Mouse (Mus musculus) embryonic fibroblast, embryonic 13.5 days (primary cell): Measurements from ENCODE around the gene Mst1r. TPM values are rescaled to one million over a fixed set of nuclear protein-coding genes. Genes with fewer than 3 reads are reported as not detected.

Experiments
- H3K27ac ChIP-seq: 2 replicates; pipeline ENCODE4 v1.5.1; 2012; ENCODE audit warnings: low read length, control low read depth, inconsistent platforms; ENCODE audit not compliant: insufficient read depth
- H3K4me1 ChIP-seq: 2 replicates; pipeline ENCODE4 v1.6.1; 2011; ENCODE audit warnings: low read length; ENCODE audit not compliant: control insufficient read depth, insufficient read depth
- H3K4me3 ChIP-seq: 2 replicates; pipeline ENCODE4 v1.5.1; 2011; ENCODE audit warnings: mild to moderate bottlenecking, control low read depth, low read length; ENCODE audit not compliant: insufficient read depth
- CTCF ChIP-seq: IDR thresholded peaks from 2 replicates; pipeline ENCODE4 v1.5.1; 2011; ENCODE audit warnings: mild to moderate bottlenecking, control low read depth, low read length, moderate library complexity, borderline replicate concordance; ENCODE audit not compliant: insufficient read depth
- POLR2A ChIP-seq: IDR thresholded peaks from 2 replicates; pipeline ENCODE4 v1.6.1; 2011; ENCODE audit warnings: low read depth, mild to moderate bottlenecking, control low read depth, low read length, moderate library complexity
- polyA plus RNA-seq: library from polyadenylated mRNA; stranded (reverse); fragments of >200 nt; gene quantifications from 2 replicates; pipeline ENCODE4 v1.2.4, GENCODE M21; 2011; ENCODE audit warnings: low read depth; ENCODE audit not compliant: missing spikeins, insufficient read length

The Mst1r gene
- polyA plus RNA-seq, 1 experiment, result 0.61 TPM

DNA sequence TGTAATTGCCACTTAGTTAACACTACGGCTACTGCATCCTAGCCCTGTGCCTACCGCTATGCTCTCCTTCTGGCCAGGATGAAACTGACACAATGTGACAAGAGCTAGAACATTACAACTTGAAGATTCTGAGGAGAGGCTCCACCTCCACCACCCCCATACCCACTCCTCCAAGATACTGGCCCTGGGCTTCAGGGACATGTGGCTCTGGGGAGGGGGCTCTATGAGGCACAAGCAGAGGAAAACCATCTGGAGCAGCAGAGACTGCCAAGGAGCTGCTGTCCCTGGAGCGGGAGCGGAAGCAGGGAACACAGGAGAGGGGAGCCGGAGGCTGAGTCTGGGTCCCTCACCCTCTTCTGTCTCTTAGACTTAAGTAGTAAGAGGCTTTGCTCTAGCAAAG lies 21.1 kb downstream of the Mst1r start:
- no peak overlapping the region for H3K4me3 ChIP-seq
- H3K27ac ChIP-seq, result no peak overlapping the region
- TF ChIP-seq POLR2A (no peak), CTCF (no peak)
- no peaks in the 10 kb centered on the region for H3K4me1 ChIP-seq

DNA sequence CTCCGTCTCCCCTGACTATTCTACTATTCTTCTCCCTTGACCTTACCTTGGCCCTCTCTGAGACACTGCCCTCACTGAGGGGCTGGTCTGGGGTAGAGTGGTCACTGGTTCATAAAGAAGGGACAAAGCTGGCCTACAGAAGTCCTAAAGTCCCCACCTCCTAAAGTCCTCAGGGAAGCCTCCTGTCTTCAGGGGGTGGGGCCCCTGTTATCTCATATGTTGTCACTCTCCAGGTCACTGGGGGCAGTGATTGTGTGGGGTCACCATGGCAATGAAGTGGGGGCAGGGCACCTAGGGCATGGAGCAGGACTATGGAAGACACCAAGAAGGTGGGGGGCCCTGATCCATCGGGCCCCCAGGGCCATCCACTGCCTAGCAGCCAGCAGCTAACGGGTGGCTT lies 21.5 kb downstream of the Mst1r start, which contains the start of gene Actl11:
Gene Actl11, plus strand, starts transcription at position 301 of the 400 bp plus-strand sequence.
- Histone ChIP-seq H3K27ac (no peak within 1 kb of the TSS), H3K4me3 (no peak within 1 kb of the TSS)
- TF ChIP-seq POLR2A (no peak), CTCF (no peak)

DNA sequence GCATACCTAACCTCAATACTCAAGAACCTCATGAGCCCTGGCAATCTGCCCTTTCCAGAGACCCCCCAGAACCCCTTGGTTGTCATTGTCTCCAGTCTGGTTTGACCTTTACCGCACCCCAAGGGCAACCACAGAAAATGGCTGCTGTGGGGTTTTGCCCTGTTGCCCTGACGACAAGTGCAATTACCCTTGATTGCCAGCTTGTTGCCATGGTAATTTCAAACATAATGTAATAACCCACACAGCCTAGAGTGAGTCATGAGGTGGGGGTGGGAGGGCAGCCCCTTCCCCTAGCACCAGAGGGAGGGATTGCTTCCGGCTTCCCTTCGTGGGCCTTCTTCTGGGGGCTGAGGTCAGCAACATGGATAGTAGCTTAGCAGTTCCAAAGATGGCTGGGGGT lies 25.5 kb downstream of the Mst1r start:
- Histone ChIP-seq H3K4me3 (no peak overlapping the region), H3K27ac (no peak overlapping the region), H3K4me1 (no peaks in the 10 kb centered on the region)
- no peak for TF ChIP-seq POLR2A
- TF ChIP-seq CTCF, result no peak

More for the DNA sequence above, 21.5 kb downstream of the Mst1r start, which contains the start of gene Actl11:
- H3K4me1 ChIP-seq, result no peaks in the 10 kb centered on the region

DNA sequence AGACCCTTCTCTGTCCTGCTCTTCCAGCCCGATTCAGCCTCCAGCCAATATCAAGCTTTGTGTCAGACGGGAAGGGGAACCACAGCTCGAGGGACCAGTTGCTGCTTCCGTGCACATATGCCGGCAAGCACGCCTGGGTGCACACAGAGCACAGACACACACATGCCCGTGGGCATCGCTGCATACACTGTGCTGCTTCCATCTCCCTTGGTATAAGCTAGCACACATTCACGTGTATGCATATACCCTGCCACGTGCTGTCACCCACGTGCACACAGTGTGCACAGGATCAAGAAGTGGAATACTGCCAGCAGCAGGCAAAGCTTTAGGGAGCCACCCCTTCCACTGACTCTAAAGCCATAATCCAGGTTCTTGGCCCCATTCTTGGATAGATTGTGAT lies 27.5 kb downstream of the Mst1r start:
- H3K4me1 ChIP-seq, result no peaks in the 10 kb centered on the region
- H3K27ac ChIP-seq, result no peak overlapping the region
- no peak overlapping the region for H3K4me3 ChIP-seq
- no peak for TF ChIP-seq CTCF
- TF ChIP-seq POLR2A, result no peak

DNA sequence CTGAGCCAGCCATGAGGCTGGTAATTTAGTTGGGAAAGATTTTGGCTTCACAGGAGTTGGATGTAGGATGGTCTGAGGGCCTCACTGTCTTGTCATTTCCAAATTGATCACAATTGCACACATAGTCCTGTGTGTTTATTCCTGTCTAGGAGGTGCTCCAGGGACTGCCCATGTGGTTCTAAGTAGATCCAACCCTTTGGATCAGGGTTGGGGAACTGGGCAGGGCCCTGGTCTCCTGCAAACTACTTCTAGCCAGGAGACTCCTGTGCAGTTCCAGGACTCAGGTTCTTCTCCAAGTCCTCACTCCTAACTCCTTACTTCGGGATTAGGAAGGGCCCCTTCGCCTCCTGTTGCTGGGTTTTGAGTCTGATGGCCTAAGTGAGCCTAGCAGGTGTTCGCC lies 28.7 kb downstream of the Mst1r start, which contains the start of gene Camkv:
Gene Camkv, plus strand, starts transcription at position 301 of the 400 bp plus-strand sequence.
- Histone ChIP-seq H3K4me3 (peak within 1 kb of the TSS; percentile 14), H3K27ac (no peak within 1 kb of the TSS), H3K4me1 (peaks cover 3% of the 10 kb centered on the region; the same call in 1 of the 2 replicates)
- no peak for TF ChIP-seq CTCF
- no peak for TF ChIP-seq POLR2A

DNA sequence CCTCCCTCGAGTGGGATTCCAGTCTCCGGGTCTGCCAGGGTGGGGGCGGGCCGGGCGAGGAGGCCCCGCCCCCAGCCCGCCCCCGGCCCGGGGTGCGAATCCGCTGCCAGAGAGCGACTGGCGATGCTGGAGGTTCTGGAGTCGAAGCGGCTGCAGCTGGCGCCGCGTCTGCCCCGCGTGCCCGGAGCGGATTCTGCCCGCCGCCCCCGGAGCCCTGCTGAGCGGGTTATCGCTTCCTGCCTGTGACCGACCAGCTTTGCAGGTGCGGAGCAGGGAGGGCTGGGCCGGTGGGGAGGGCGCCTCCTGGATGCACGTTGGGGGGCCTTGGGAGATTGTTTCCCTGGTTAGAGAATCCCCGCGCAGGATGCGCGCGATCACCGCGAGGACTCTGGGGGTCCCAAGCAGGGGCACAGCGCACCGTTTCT lies 29.1 kb downstream of the Mst1r start:
- peak overlapping the region; percentile 14 for H3K4me3 ChIP-seq
- no peak overlapping the region for H3K27ac ChIP-seq
- peaks cover 4% of the 10 kb centered on the region; the same call in 1 of the 2 replicates for H3K4me1 ChIP-seq
- TF ChIP-seq POLR2A (no peak), CTCF (no peak)

DNA sequence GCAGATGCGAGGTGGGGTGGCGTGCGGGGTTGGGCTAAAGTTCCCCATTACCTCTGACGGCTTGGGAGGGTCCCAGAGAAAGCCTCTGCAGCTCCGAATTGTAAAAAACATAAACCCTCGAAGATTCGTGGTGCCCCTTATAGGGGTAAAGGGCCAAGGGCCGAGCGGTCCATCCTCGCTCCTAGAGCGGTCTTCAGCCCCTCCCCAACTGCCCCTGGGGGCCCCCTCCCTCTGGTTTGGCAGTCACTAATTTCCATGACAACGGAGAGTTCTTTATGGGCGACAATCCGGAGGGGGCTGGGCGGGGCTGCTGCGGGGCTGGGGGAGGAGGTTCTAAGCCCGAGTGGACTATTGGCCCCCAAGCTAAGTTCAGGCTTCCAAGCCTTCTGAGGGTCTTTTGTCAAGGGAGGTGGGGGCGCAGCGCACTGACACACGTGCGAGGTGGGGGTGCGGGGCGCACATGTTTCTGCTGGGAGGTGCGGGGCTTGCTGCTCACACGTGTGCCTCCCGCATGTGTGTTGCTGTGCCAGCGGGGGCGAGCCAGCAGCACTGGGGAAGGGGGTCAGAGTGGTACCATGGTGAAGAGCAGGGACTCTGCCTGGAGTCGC lies 29.6 kb downstream of the Mst1r start:
- Histone ChIP-seq H3K27ac (no peak overlapping the region), H3K4me3 (peak overlapping the region; percentile 14), H3K4me1 (peaks cover 4% of the 10 kb centered on the region; the same call in 1 of the 2 replicates)
- TF ChIP-seq CTCF, result no peak
- no peak for TF ChIP-seq POLR2A

DNA sequence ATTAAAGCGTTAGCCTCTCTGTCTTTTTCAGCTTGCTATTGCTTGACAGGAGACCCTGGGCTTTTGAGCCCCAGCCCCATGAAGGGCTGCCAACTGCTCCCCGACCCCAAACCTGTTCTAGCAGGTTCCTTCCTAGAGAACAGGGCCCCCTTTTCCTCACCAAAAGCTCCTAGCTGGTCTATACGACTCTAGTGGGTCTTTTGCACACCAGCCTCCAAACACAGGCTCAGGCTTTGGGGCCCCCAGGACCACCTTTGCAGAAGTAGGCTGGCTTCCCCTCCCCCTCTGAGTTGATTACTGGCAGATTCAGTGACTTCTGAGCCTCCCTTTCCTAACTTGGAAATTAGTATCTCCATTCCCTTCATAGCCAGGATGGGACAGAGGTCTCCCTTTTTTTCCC lies 30.2 kb downstream of the Mst1r start:
- H3K4me1 ChIP-seq, result peaks cover 4% of the 10 kb centered on the region; the same call in 1 of the 2 replicates
- TF ChIP-seq POLR2A (no peak), CTCF (no peak)
- H3K27ac ChIP-seq, result no peak overlapping the region
- H3K4me3 ChIP-seq, result no peak overlapping the region

DNA sequence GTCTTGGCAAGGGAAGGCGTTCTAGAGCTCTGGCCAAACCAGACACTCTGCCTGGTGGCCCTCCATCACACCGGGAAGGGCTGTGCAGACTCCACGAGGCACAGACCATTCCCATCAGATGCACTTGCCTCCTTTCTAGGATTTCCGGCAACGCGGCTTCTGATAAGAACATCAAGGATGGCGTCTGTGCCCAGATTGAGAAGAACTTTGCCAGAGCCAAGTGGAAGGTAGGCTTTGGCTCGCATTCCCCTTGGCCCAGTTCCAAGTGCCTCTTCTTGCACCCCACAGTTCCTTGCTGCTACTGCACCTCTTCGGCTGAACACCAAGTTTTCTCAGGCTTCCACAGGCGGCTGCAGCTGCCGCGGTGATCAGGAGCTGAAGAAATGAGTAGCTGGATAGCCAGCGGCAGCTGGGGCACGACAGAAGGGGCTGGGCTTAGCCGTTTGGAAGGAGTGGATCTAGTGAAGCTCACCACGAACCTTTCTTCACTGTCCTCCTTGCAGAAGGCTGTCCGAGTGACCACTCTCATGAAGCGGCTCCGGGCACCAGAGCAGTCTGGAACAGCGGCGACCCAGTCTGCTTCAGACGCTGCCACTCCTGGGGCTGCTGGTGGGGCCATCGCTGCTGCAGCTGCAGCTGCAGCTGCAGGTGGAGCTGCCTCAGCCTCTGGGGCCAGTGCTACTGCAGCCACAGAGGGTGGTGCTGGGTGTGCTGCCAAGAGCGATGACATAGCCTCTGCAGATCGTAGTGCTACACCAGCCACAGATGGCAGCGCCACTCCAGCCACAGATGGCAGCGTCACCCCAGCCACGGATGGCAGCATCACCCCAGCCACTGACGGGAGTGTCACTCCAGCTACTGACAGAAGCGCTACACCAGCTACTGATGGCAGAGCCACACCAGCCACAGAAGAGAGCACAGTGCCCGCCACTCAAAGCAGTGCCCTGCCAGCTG lies 40.8 kb downstream of the Mst1r start:
- Histone ChIP-seq H3K4me3 (no peak overlapping the region), H3K4me1 (peaks cover 6% of the 10 kb centered on the region; the same call in 1 of the 2 replicates), H3K27ac (no peak overlapping the region)
- TF ChIP-seq POLR2A, result no peak
- TF ChIP-seq CTCF, result no peak
